Mouse (Mus musculus): Measurements from ENCODE around the gene Slc35g3.

- no peak for TF ChIP-seq CTCF (IDR thresholded peaks at IDR 0.05; ENCODE audit: low read depth, low read length)
- no peak for TF ChIP-seq GATA1 (IDR thresholded peaks at IDR 0.05; ENCODE audit: borderline replicate concordance, low read length)
- TF ChIP-seq TAL1 (conservative IDR thresholded peaks at IDR 0.05; ENCODE audit: low read depth, low read length): no peak
- TF ChIP-seq POLR2AphosphoS5 (IDR thresholded peaks at IDR 0.05; ENCODE audit: insufficient replicate concordance, low read depth, low read length): no peak
These were observed 48.5 kb upstream of the Slc35g3 start for GRCm38 (mm10) chr11:69810280-69810679.

Data from G1E (cell line).